Mouse (Mus musculus) cortical plate, adult 2 months (tissue): ENCODE measurements at regions not wholly inside any gene's neighbourhood (a gene's known extent, or its start where the extent isn't known, plus 50 kb on each side); places are given as distances from the start of the nearest gene placed in this dataset.

ENCODE experiments used
- CTCF ChIP-seq: fragments of 200-500 bp; IDR thresholded peaks from 2 replicates; pipeline ENCODE4 v1.5.1; 2011; ENCODE audit warnings: mild to moderate bottlenecking, control low read depth, low read length; ENCODE audit not compliant: insufficient read depth; ENCODE audit errors: extremely low read depth
- POLR2A ChIP-seq: fragments of 200-500 bp; IDR thresholded peaks from 2 replicates; pipeline ENCODE4 v1.6.1; 2011; ENCODE audit warnings: mild to moderate bottlenecking, low read length, control low read depth; ENCODE audit not compliant: insufficient read depth; ENCODE audit errors: extremely low read depth

DNA sequence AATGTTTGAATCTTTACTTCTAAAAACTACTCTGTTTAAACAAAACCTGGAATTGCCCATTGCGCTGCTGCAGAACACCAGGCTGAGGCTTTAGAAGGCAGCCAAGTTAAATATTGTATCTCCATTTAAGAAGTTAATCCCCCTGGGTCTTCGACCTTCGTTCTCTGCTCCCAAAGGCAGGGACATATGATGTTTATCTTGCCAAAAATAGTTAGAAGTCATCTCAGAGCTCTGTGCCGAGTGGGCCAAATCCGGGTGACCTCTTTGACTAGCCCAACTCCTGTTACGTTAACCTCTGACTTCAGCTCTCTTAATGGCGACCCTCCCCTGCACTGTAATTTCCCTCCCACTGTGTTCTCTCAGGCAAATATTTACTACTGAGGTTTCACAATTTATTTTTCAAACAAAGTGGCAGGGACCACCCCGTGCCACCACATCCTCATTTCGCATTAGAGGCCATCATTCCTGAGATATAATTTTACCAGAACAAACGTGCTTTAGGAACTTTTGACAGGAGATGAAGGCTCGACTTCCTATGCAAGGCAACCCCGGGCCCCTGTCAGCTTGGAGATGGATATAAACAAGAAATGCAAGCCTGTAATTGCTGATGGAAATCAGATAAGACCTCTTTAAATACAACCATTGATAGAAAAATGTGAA lies 350.7 kb downstream of the Hsfy2 start:
- no peak for TF ChIP-seq POLR2A
- TF ChIP-seq CTCF, result no peak
